In genomic region chr16:18036425-18036955, GRCm38 (mm10) we compare ENCODE assay signal across 9 mouse cellular contexts. TPM values are rescaled to one million over a fixed set of nuclear protein-coding genes. Genes with fewer than 3 reads are reported as not detected.
A peak's percentile ranks its signal among the peaks of the same experiment; 100 is the strongest.
DNase-seq lines count a peak whose midpoint lies in the region; ATAC-seq and TF ChIP-seq lines count a peak whose summit lies in the region.
"Had no signal": no experiment of that assay in that cellular context is flagged by ENCODE, and none has a peak within 500 bp of the region (broad histone marks: within the 10 kb centered on the region; RNA-seq: fewer than 3 reads in every experiment).

No protein-coding gene starts in this region.

- H3K9ac ChIP-seq in midbrain, embryonic 16.5 days (ENCODE audit: low read depth, low read length) = no peak overlapping the region
- H3K9ac ChIP-seq in limb, embryonic 15.5 days = no peak overlapping the region

- no peaks in the 10 kb centered on the region for H3K36me3 ChIP-seq in midbrain, embryonic 10.5 days
- no peaks in the 10 kb centered on the region for H3K36me3 ChIP-seq in midbrain, embryonic 16.5 days (ENCODE audit: control insufficient read depth, insufficient read depth, low read length)
- H3K36me3 ChIP-seq in embryonic facial prominence, embryonic 10.5 days (replicated peaks) = no peaks in the 10 kb centered on the region
- H3K36me3 ChIP-seq in limb, embryonic 15.5 days = no peaks in the 10 kb centered on the region

- no peak for ATAC-seq in midbrain, embryonic 16.5 days
- ATAC-seq in Patski = no peak
- ATAC-seq in hematopoietic stem cell, adult 5-6 weeks (replicated peaks in 1 of 2; ENCODE audit: insufficient read depth in 1 of 2, low FRiP score in 2 of 2, low TSS enrichment in 1 of 2, low read depth in 1 of 2, poor library complexity in 2 of 2, severe bottlenecking in 2 of 2) = peak; percentile 67 to 72
- 0 out of 2 replicates have a peak, but pooled peaks have one; percentile 61 for ATAC-seq in limb, embryonic 15.5 days (ENCODE audit: insufficient number of reproducible peaks, low FRiP score, low TSS enrichment, low read depth)
- peak; percentile 59 for ATAC-seq in monocyte, adult 5-6 weeks (replicated peaks; ENCODE audit: insufficient number of reproducible peaks, low FRiP score, low TSS enrichment, poor library complexity, severe bottlenecking)

- POLR2A ChIA-PET in Patski (lab: Charles Lee) = no interaction called here

- H3K27ac ChIP-seq in midbrain, embryonic 10.5 days (replicated peaks) = no peak overlapping the region
- H3K27ac ChIP-seq in midbrain, embryonic 16.5 days (ENCODE audit: low read length) = no peak overlapping the region
- H3K27ac ChIP-seq in embryonic facial prominence, embryonic 10.5 days (replicated peaks) = no peak overlapping the region
- H3K27ac ChIP-seq in limb, embryonic 15.5 days = no peak overlapping the region

- no peaks in the 10 kb centered on the region for H3K27me3 ChIP-seq in midbrain, embryonic 10.5 days (ENCODE audit: low read depth, poor library complexity, severe bottlenecking)
- no peaks in the 10 kb centered on the region for H3K27me3 ChIP-seq in midbrain, embryonic 16.5 days (ENCODE audit: control insufficient read depth, insufficient read depth, low read depth, low read length)
- peaks cover 44% of the 10 kb centered on the region for H3K27me3 ChIP-seq in Patski
- H3K27me3 ChIP-seq in embryonic facial prominence, embryonic 10.5 days (replicated peaks; ENCODE audit: low read depth, poor library complexity, severe bottlenecking) = peaks cover 5% of the 10 kb centered on the region; the same call in 1 of the 2 replicates
- H3K27me3 ChIP-seq in limb, embryonic 15.5 days = peaks cover 15% of the 10 kb centered on the region

- CTCF ChIA-PET in Patski (lab: Charles Lee) = no interaction called here

- peak; percentile 69 for TF ChIP-seq CTCF in Patski (IDR thresholded peaks at IDR 0.05)

- H3K4me2 ChIP-seq in midbrain, embryonic 16.5 days (ENCODE audit: low read length) = no peak overlapping the region
- H3K4me2 ChIP-seq in limb, embryonic 15.5 days = no peak overlapping the region

- no peaks in the 10 kb centered on the region for H3K9me3 ChIP-seq in midbrain, embryonic 10.5 days (replicated peaks)
- no peaks in the 10 kb centered on the region for H3K9me3 ChIP-seq in midbrain, embryonic 16.5 days (replicated peaks; ENCODE audit: control insufficient read depth, low read length, poor library complexity, severe bottlenecking)
- H3K9me3 ChIP-seq in embryonic facial prominence, embryonic 10.5 days = no peaks in the 10 kb centered on the region
- no peaks in the 10 kb centered on the region for H3K9me3 ChIP-seq in limb, embryonic 15.5 days

- WGBS in midbrain, embryonic 10.5 days = 20% methylated on average over 16 of the region's 16 CpGs
- WGBS in midbrain, embryonic 16.5 days = 15% methylated on average over 16 of the region's 16 CpGs
- WGBS in embryonic facial prominence, embryonic 10.5 days = 18% methylated on average over 16 of the region's 16 CpGs
- 20% methylated on average over 16 of the region's 16 CpGs for WGBS in limb, embryonic 15.5 days

- no peak overlapping the region for H3K4me3 ChIP-seq in midbrain, embryonic 10.5 days
- no peak overlapping the region for H3K4me3 ChIP-seq in midbrain, embryonic 16.5 days (ENCODE audit: low read depth, low read length)
- H3K4me3 ChIP-seq in embryonic facial prominence, embryonic 10.5 days = no peak overlapping the region
- H3K4me3 ChIP-seq in limb, embryonic 15.5 days = no peak overlapping the region

- in situ Hi-C loops in Patski (cut with MboI; ENCODE audit: low pct_unique_long_range_greater_than_20kb) = loop anchor here (5.0 kb wide), 1 partner anchor 124 kb away; the partner anchor contains the start of gene Ess2

- 0 out of 2 replicates have a peak, but pooled peaks cover 3% of the 10 kb centered on the region for H3K4me1 ChIP-seq in midbrain, embryonic 10.5 days
- no peaks in the 10 kb centered on the region for H3K4me1 ChIP-seq in midbrain, embryonic 16.5 days (ENCODE audit: control insufficient read depth, insufficient read depth, low read length)
- H3K4me1 ChIP-seq in embryonic facial prominence, embryonic 10.5 days = no peaks in the 10 kb centered on the region
- H3K4me1 ChIP-seq in limb, embryonic 15.5 days = 0 out of 2 replicates have a peak, but pooled peaks cover 3% of the 10 kb centered on the region

- peak; percentile 46 for DNase-seq in midbrain, embryonic 10.5 days (ENCODE audit: low spot score)
- DNase-seq in Patski (ENCODE audit: low read depth, low spot score) = no peak
- DNase-seq in embryonic facial prominence, embryonic 10.5 days (ENCODE audit: low spot score) = peak; percentile 62
- peak; percentile 48 to 79 for DNase-seq in thymus, postnatal 10 days (ENCODE audit: low spot score in 2 of 2)

RNA-seq across cellular contexts. Expression of gene Dgcr6, which starts 16.2 kb away (rescaled TPM):
- 158 and 162 TPM in 2 replicates for polyA plus RNA-seq in midbrain, embryonic 10.5 days (2016; fragmentation: Nextera tagmentation; extraction: Ambion mirVana)
- polyA plus RNA-seq in midbrain, embryonic 16.5 days (2015; fragmentation: Nextera tagmentation; extraction: Ambion mirVana) = 155 and 157 TPM in 2 replicates
- polyA plus RNA-seq in Patski (2021) = 59.5 TPM
- polyA plus RNA-seq in embryonic facial prominence, embryonic 10.5 days (2016; fragmentation: Nextera tagmentation; extraction: Ambion mirVana) = 151 and 165 TPM in 2 replicates
- 19.6 and 29.7 TPM in 2 replicates for total RNA-seq in hematopoietic stem cell, adult 5-6 weeks (2017)
- 108 and 114 TPM in 2 replicates for polyA plus RNA-seq in limb, embryonic 15.5 days (2015; fragmentation: Nextera tagmentation; extraction: Ambion mirVana)
- 0.67 to 3.5 TPM (median 1.3 TPM) in 3 replicates for total RNA-seq in monocyte, adult 5-6 weeks (2017)

RNA-seq across cellular contexts. Expression of gene Prodh, which starts 53.5 kb away (rescaled TPM):
- 13.0 and 15.1 TPM in 2 replicates for polyA plus RNA-seq in midbrain, embryonic 10.5 days (2016; fragmentation: Nextera tagmentation; extraction: Ambion mirVana)
- 3.6 and 4.1 TPM in 2 replicates for polyA plus RNA-seq in midbrain, embryonic 16.5 days (2015; fragmentation: Nextera tagmentation; extraction: Ambion mirVana)
- 1.3 TPM for polyA plus RNA-seq in Patski (2021)
- 16.2 and 16.9 TPM in 2 replicates for polyA plus RNA-seq in embryonic facial prominence, embryonic 10.5 days (2016; fragmentation: Nextera tagmentation; extraction: Ambion mirVana)
- total RNA-seq in hematopoietic stem cell, adult 5-6 weeks (2017) = 41.1 and 67.9 TPM in 2 replicates
- polyA plus RNA-seq in limb, embryonic 15.5 days (2015; fragmentation: Nextera tagmentation; extraction: Ambion mirVana) = 10.9 and 11.8 TPM in 2 replicates
- total RNA-seq in monocyte, adult 5-6 weeks (2017) = 6.4 to 11.0 TPM (median 7.1 TPM) in 3 replicates

RNA-seq across cellular contexts. Expression of gene Vpreb2, which starts 56.3 kb away (rescaled TPM):
- polyA plus RNA-seq in midbrain, embryonic 10.5 days (2016; fragmentation: Nextera tagmentation; extraction: Ambion mirVana) = not detected in 2 replicates
- not detected in 2 replicates for polyA plus RNA-seq in midbrain, embryonic 16.5 days (2015; fragmentation: Nextera tagmentation; extraction: Ambion mirVana)
- polyA plus RNA-seq in Patski (2021) = 0.31 TPM
- not detected in 2 replicates for polyA plus RNA-seq in embryonic facial prominence, embryonic 10.5 days (2016; fragmentation: Nextera tagmentation; extraction: Ambion mirVana)
- total RNA-seq in hematopoietic stem cell, adult 5-6 weeks (2017) = 2.0 TPM in 1 of 2 replicates, not detected in the other
- polyA plus RNA-seq in limb, embryonic 15.5 days (2015; fragmentation: Nextera tagmentation; extraction: Ambion mirVana) = not detected in 2 replicates
- not detected in 3 replicates for total RNA-seq in monocyte, adult 5-6 weeks (2017)
- total RNA-seq: gastrocnemius, postnatal 4 days had no signal

Comparison
In these comparisons a context has a peak if more than half of its experiments do, and no peak if none do; other contexts are left out.
1. ATAC-seq: peak in hematopoietic stem cell, adult 5-6 weeks (2 of 2), limb, embryonic 15.5 days (single experiment) and monocyte, adult 5-6 weeks (single experiment); none in midbrain, embryonic 16.5 days (single experiment) and Patski (single experiment).